Mouse (Mus musculus) cortical plate, adult 2 months (tissue): ENCODE measurements around the gene Pbp2.

ENCODE experiments used
- CTCF ChIP-seq: fragments of 200-500 bp; IDR thresholded peaks from 2 replicates; pipeline ENCODE4 v1.5.1; 2011; ENCODE audit warnings: mild to moderate bottlenecking, control low read depth, low read length; ENCODE audit not compliant: insufficient read depth; ENCODE audit errors: extremely low read depth
- POLR2A ChIP-seq: fragments of 200-500 bp; IDR thresholded peaks from 2 replicates; pipeline ENCODE4 v1.6.1; 2011; ENCODE audit warnings: mild to moderate bottlenecking, low read length, control low read depth; ENCODE audit not compliant: insufficient read depth; ENCODE audit errors: extremely low read depth

DNA sequence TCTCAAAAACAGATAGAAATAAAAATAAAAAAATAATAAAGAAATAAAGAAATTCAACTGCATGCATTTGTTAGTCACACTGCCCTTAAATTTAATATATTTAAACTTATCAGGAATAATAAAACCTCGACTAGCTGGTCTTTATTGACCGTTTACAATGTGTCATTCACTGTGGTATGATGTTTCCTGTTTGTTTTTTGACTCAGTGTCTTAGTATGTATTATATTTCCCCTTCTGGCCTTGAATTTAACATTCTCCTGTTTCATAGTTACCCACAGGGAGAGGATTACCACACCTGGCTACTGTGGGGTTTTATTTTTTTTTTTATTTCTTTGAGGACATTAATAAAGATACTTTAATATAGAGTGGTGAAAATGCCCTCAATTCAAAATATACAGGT, 47.6 kb downstream of the Pbp2 start:
- TF ChIP-seq POLR2A (no peak), CTCF (no peak)
